9 mouse cellular contexts compared by ENCODE assay signal in genomic region chr13:103643993-103644722, GRCm38 (mm10).
DNase-seq lines count a peak whose midpoint lies in the region; ATAC-seq and TF ChIP-seq lines count a peak whose summit lies in the region.
"Had no signal": no experiment of that assay in that cellular context is flagged by ENCODE, and none has a peak within 500 bp of the region (broad histone marks: within the 10 kb centered on the region; RNA-seq: fewer than 3 reads in every experiment).

No protein-coding gene starts in this region.

- H3K9ac ChIP-seq in intestine, embryonic 14.5 days (ENCODE audit: low read length): no peak overlapping the region
- no peak overlapping the region for H3K9ac ChIP-seq in intestine, embryonic 16.5 days (ENCODE audit: low read depth, low read length)
- no peak overlapping the region for H3K9ac ChIP-seq in limb, embryonic 14.5 days (ENCODE audit: low read depth, low read length, severe bottlenecking)
- no peak overlapping the region for H3K9ac ChIP-seq in neural tube, embryonic 13.5 days
- H3K9ac ChIP-seq: liver, embryonic 13.5 days had no signal

- H3K4me1 ChIP-seq in intestine, embryonic 14.5 days (replicated peaks; ENCODE audit: control insufficient read depth, insufficient read depth, low read length): no peaks in the 10 kb centered on the region
- no peaks in the 10 kb centered on the region for H3K4me1 ChIP-seq in intestine, embryonic 16.5 days (ENCODE audit: control insufficient read depth, insufficient read depth, low read length)
- peaks cover 5% of the 10 kb centered on the region; the same call in 1 of the 2 replicates for H3K4me1 ChIP-seq in limb, embryonic 14.5 days (ENCODE audit: control insufficient read depth, insufficient read depth, low read length)
- H3K4me1 ChIP-seq in neural tube, embryonic 13.5 days (replicated peaks): peaks cover 8% of the 10 kb centered on the region
- H3K4me1 ChIP-seq: liver, embryonic 13.5 days had no signal

- no peaks in the 10 kb centered on the region for H3K36me3 ChIP-seq in intestine, embryonic 14.5 days (ENCODE audit: control insufficient read depth, insufficient read depth, low read length)
- no peaks in the 10 kb centered on the region for H3K36me3 ChIP-seq in intestine, embryonic 16.5 days (ENCODE audit: control insufficient read depth, insufficient read depth, low read length)
- no peaks in the 10 kb centered on the region for H3K36me3 ChIP-seq in limb, embryonic 14.5 days (ENCODE audit: control insufficient read depth, insufficient read depth, low read length)
- H3K36me3 ChIP-seq in neural tube, embryonic 13.5 days: no peaks in the 10 kb centered on the region
- H3K36me3 ChIP-seq: liver, embryonic 13.5 days had no signal

- 57% methylated on average over 6 of the region's 6 CpGs for WGBS in intestine, embryonic 14.5 days
- 62% methylated on average over 6 of the region's 6 CpGs for WGBS in intestine, embryonic 16.5 days
- WGBS in limb, embryonic 14.5 days: 54% methylated on average over 6 of the region's 6 CpGs
- 46% methylated on average over 6 of the region's 6 CpGs for WGBS in neural tube, embryonic 13.5 days

- TF ChIP-seq POLR2A in brain, embryonic 14.5 days (IDR thresholded peaks at IDR 0.05; ENCODE audit: borderline replicate concordance, extremely low read depth, insufficient read depth, insufficient read length, poor library complexity, severe bottlenecking): no peak
- no peak for TF ChIP-seq POLR2A in limb, embryonic 14.5 days (IDR thresholded peaks at IDR 0.05; ENCODE audit: borderline replicate concordance, extremely low read depth, insufficient read depth, insufficient read length)

- ATAC-seq in intestine, embryonic 14.5 days (replicated peaks; ENCODE audit: low FRiP score, low TSS enrichment, low read depth): peak; percentile 76
- no peak; the same call in 1 of the 2 replicates for ATAC-seq in intestine, embryonic 16.5 days
- peak; percentile 50; the same call in 1 of the 2 replicates for ATAC-seq in limb, embryonic 14.5 days (ENCODE audit: low FRiP score, low read depth)
- ATAC-seq in neural tube, embryonic 13.5 days (ENCODE audit: low read depth): peak; percentile 90
- ATAC-seq in erythroblast, adult 5-6 weeks (replicated peaks; ENCODE audit: low FRiP score, poor library complexity, severe bottlenecking): no peak

- H3K4me2 ChIP-seq in intestine, embryonic 14.5 days (ENCODE audit: low read length): no peak overlapping the region
- H3K4me2 ChIP-seq in intestine, embryonic 16.5 days (ENCODE audit: low read depth, low read length): no peak overlapping the region
- H3K4me2 ChIP-seq in limb, embryonic 14.5 days (replicated peaks; ENCODE audit: low read depth, low read length, severe bottlenecking): no peak overlapping the region
- H3K4me2 ChIP-seq in neural tube, embryonic 13.5 days: no peak overlapping the region
- H3K4me2 ChIP-seq: liver, embryonic 13.5 days had no signal

- peak; percentile 58; the same call in 1 of the 2 replicates for TF ChIP-seq CTCF in brain, embryonic 14.5 days (IDR thresholded peaks at IDR 0.05; ENCODE audit: borderline replicate concordance, extremely low read depth, insufficient read depth, insufficient read length)

- H3K27ac ChIP-seq in intestine, embryonic 14.5 days (ENCODE audit: low read depth): no peak overlapping the region
- H3K27ac ChIP-seq in intestine, embryonic 16.5 days (ENCODE audit: low read length): no peak overlapping the region
- no peak overlapping the region for H3K27ac ChIP-seq in limb, embryonic 14.5 days (replicated peaks; ENCODE audit: low read depth, low read length)
- no peak overlapping the region for H3K27ac ChIP-seq in neural tube, embryonic 13.5 days (replicated peaks)
- H3K27ac ChIP-seq: liver, embryonic 13.5 days had no signal

- no peaks in the 10 kb centered on the region for H3K9me3 ChIP-seq in intestine, embryonic 14.5 days (ENCODE audit: control insufficient read depth, low read length)
- H3K9me3 ChIP-seq in intestine, embryonic 16.5 days (ENCODE audit: control insufficient read depth, low read length): no peaks in the 10 kb centered on the region
- H3K9me3 ChIP-seq in limb, embryonic 14.5 days (ENCODE audit: control insufficient read depth, low read length): no peaks in the 10 kb centered on the region
- H3K9me3 ChIP-seq in neural tube, embryonic 13.5 days: no peaks in the 10 kb centered on the region
- H3K9me3 ChIP-seq: liver, embryonic 13.5 days had no signal

- no peak overlapping the region for H3K4me3 ChIP-seq in intestine, embryonic 14.5 days (ENCODE audit: low read depth, low read length)
- H3K4me3 ChIP-seq in intestine, embryonic 16.5 days (ENCODE audit: low read length): no peak overlapping the region
- no peak overlapping the region for H3K4me3 ChIP-seq in limb, embryonic 14.5 days (replicated peaks; ENCODE audit: low read length)
- H3K4me3 ChIP-seq in neural tube, embryonic 13.5 days: no peak overlapping the region
- H3K4me3 ChIP-seq: liver, embryonic 13.5 days had no signal

- DNase-seq in intestine, embryonic 14.5 days (ENCODE audit: low spot score): no peak
- peak; percentile 90 for DNase-seq in brain, embryonic 14.5 days (ENCODE audit: low read depth)
- DNase-seq in gastrocnemius, postnatal 10 days: peak; percentile 71
- DNase-seq in kidney, adult 11 months: peak; percentile 45
- peak; percentile 89 for DNase-seq in limb, embryonic 14.5 days (ENCODE audit: low spot score)
- DNase-seq: liver, embryonic 13.5 days had no signal

- H3K27me3 ChIP-seq in intestine, embryonic 14.5 days (replicated peaks; ENCODE audit: control insufficient read depth, insufficient read depth, low read length): no peaks in the 10 kb centered on the region
- H3K27me3 ChIP-seq in intestine, embryonic 16.5 days (replicated peaks; ENCODE audit: control insufficient read depth, insufficient read depth, low read length): no peaks in the 10 kb centered on the region; the same call in 1 of the 2 replicates
- H3K27me3 ChIP-seq in limb, embryonic 14.5 days (ENCODE audit: control insufficient read depth, insufficient read depth, low read length): 0 out of 2 replicates have a peak, but pooled peaks cover 4% of the 10 kb centered on the region
- H3K27me3 ChIP-seq in neural tube, embryonic 13.5 days: no peaks in the 10 kb centered on the region
- H3K27me3 ChIP-seq: liver, embryonic 13.5 days had no signal

Comparison
In these comparisons a context has a peak if more than half of its experiments do, and no peak if none do; other contexts are left out.
1. ATAC-seq: peak in intestine, embryonic 14.5 days (single experiment), limb, embryonic 14.5 days (single experiment) and neural tube, embryonic 13.5 days (single experiment); none in intestine, embryonic 16.5 days (single experiment) and erythroblast, adult 5-6 weeks (single experiment).